Mouse (Mus musculus) liver, adult 2 months (tissue): ENCODE results near the gene Omt2b.

Experiments
- CTCF ChIP-seq: fragments of 200-500 bp; IDR thresholded peaks from 2 replicates; pipeline ENCODE4 v1.5.1; 2011; ENCODE audit warnings: low read depth, low read length, control low read depth
- POLR2A ChIP-seq: fragments of 200-500 bp; IDR thresholded peaks from 2 replicates; pipeline ENCODE4 v1.6.1; 2011; ENCODE audit warnings: low read length, control low read depth; ENCODE audit not compliant: insufficient read depth; ENCODE audit errors: extremely low read depth

DNA sequence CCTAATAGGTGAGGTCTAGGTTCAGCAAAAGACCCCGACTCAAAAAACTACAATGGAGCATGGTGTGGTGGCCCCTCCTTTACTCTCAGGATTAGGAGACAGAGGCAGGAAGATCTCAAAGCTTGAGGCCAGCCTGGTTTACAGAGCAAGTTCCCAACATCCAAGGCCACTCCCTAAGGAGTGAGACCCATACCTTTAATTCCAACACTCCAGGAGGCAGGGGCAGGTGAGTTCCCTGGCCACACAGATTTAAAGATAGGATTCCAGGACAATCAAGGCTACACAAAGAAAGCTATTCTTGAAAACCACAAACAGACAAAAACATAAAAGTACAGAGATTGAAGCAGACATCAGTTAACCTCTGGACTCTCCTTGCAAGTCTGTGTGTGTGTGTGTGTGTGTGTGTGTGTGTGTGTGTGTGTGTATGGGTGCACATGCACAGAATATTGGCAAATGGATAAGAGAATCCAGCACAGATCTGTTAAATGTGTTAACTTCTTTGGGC lies 47.5 kb downstream of the Omt2b start:
- TF ChIP-seq CTCF (no peak), POLR2A (no peak)
